ENCODE assay signal across 23 mouse cellular contexts in the genomic region with DNA sequence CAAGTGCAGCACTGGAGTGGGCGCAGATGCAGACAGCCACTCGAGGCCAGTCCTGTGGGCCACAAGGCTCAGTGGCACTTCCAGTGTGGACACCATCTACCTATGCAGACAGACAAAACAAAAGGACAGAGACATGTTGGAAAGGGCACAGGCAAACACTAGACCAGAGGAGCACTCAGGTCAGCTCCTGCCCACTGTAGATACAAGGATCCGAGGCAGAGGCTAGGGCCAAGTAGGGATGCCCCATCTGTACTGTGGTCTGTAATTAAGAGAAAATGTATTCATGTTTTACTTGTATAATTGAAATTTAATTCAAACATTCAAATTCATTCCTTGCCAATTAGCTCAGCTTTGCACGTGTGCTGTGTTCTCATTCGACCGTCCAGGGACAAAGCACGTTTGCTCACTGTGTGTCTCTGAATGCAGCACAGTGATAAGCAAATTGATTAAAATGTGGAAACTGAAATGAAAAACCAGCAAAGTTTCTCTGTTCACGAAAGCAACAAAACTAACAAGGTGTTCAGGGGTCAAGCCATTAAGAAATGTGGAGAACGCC. TPM values are rescaled to one million over a fixed set of nuclear protein-coding genes. Genes with fewer than 3 reads are reported as not detected.
DNase-seq lines count a peak whose midpoint lies in the region; ATAC-seq and TF ChIP-seq lines count a peak whose summit lies in the region.
"Had no signal": no experiment of that assay in that cellular context is flagged by ENCODE, and none has a peak within 500 bp of the region (broad histone marks: within the 10 kb centered on the region; RNA-seq: fewer than 3 reads in every experiment).

No protein-coding gene starts in this region.

- WGBS in forebrain, embryonic 15.5 days: 22% methylated on average over 9 of the region's 9 CpGs
- 54% methylated on average over 9 of the region's 9 CpGs for WGBS in limb, embryonic 12.5 days
- WGBS in lung, postnatal 0 days: 82% methylated on average over 9 of the region's 9 CpGs

- DNase-seq in gastrocnemius, adult 2 months: peak; percentile 8
- DNase-seq in gastrocnemius, adult 8-10 months (ENCODE audit: low spot score in 2 of 2): no peak
- peak; percentile 82 for DNase-seq in brain, embryonic 14.5 days (ENCODE audit: low read depth)
- DNase-seq in left cerebral cortex, adult 9 months (ENCODE audit: low spot score in 2 of 2): no peak
- DNase-seq in lung, postnatal 0 days (ENCODE audit: low spot score): no peak
- DNase-seq in adrenal gland, postnatal 14 days: no peak
- DNase-seq: adrenal gland, adult 8-10 months; cerebellum, adult 11 months; cerebellum, postnatal 10 days; kidney, adult 9 months; kidney, postnatal 36 days; layer of hippocampus, adult 9-11 months; liver, embryonic 13.5 days; thymus, postnatal 25 days had no signal

- H3K9me3 ChIP-seq in forebrain, embryonic 15.5 days: no peaks in the 10 kb centered on the region
- H3K9me3 ChIP-seq in limb, embryonic 12.5 days: no peaks in the 10 kb centered on the region
- H3K9me3 ChIP-seq in lung, postnatal 0 days (ENCODE audit: low read length): no peaks in the 10 kb centered on the region
- H3K9me3 ChIP-seq: heart, embryonic 13.5 days; limb, embryonic 13.5 days; liver, embryonic 13.5 days; lung, embryonic 15.5 days had no signal

- intact Hi-C loops in gastrocnemius, adult 2 months (cut with DNase I): no loop called here

- ATAC-seq in forebrain, embryonic 15.5 days (replicated peaks): peak; percentile 55; the same call in 1 of the 2 replicates
- ATAC-seq in limb, embryonic 12.5 days (ENCODE audit: insufficient number of reproducible peaks, insufficient read depth, low FRiP score, low TSS enrichment, low read depth): no peak
- no peak for ATAC-seq in lung, postnatal 0 days

- H3K4me2 ChIP-seq in forebrain, embryonic 15.5 days (replicated peaks): no peak overlapping the region
- H3K4me2 ChIP-seq in limb, embryonic 12.5 days: no peak overlapping the region
- no peak overlapping the region for H3K4me2 ChIP-seq in lung, postnatal 0 days (replicated peaks; ENCODE audit: low read depth, low read length)
- H3K4me2 ChIP-seq: heart, embryonic 13.5 days; limb, embryonic 13.5 days; liver, embryonic 13.5 days; lung, embryonic 15.5 days had no signal

- no peak overlapping the region for H3K4me3 ChIP-seq in gastrocnemius, adult 2 months
- H3K4me3 ChIP-seq in forebrain, embryonic 15.5 days: no peak overlapping the region
- no peak overlapping the region for H3K4me3 ChIP-seq in limb, embryonic 12.5 days (replicated peaks)
- no peak overlapping the region for H3K4me3 ChIP-seq in lung, postnatal 0 days (ENCODE audit: low read depth, low read length)
- H3K4me3 ChIP-seq: heart, embryonic 13.5 days; left cerebral cortex, adult 2 months; limb, embryonic 13.5 days; liver, embryonic 13.5 days; lung, embryonic 15.5 days had no signal

- peak overlapping the region; percentile 14; the same call in 1 of the 2 replicates for H3K9ac ChIP-seq in forebrain, embryonic 15.5 days (replicated peaks)
- no peak overlapping the region for H3K9ac ChIP-seq in limb, embryonic 12.5 days (replicated peaks)
- no peak overlapping the region for H3K9ac ChIP-seq in lung, postnatal 0 days (replicated peaks; ENCODE audit: low read depth)
- H3K9ac ChIP-seq: heart, embryonic 13.5 days; limb, embryonic 13.5 days; liver, embryonic 13.5 days; lung, embryonic 15.5 days had no signal

- H3K27me3 ChIP-seq in forebrain, embryonic 15.5 days: no peaks in the 10 kb centered on the region
- no peaks in the 10 kb centered on the region for H3K27me3 ChIP-seq in limb, embryonic 12.5 days
- H3K27me3 ChIP-seq in lung, postnatal 0 days (replicated peaks; ENCODE audit: insufficient read depth, low read length): no peaks in the 10 kb centered on the region
- H3K27me3 ChIP-seq: heart, embryonic 13.5 days; limb, embryonic 13.5 days; liver, embryonic 13.5 days; lung, embryonic 15.5 days had no signal

- H3K27ac ChIP-seq in gastrocnemius, adult 2 months: no peak overlapping the region
- peak overlapping the region; percentile 73 for H3K27ac ChIP-seq in forebrain, embryonic 15.5 days (replicated peaks)
- 0 out of 2 replicates have a peak overlapping the region, but pooled peaks have one; percentile 51 for H3K27ac ChIP-seq in limb, embryonic 12.5 days
- no peak overlapping the region for H3K27ac ChIP-seq in lung, postnatal 0 days (ENCODE audit: low read length)
- H3K27ac ChIP-seq: heart, embryonic 13.5 days; left cerebral cortex, adult 2 months; limb, embryonic 13.5 days; liver, embryonic 13.5 days; lung, embryonic 15.5 days; macrophage; stomach, postnatal 0 days had no signal

- TF ChIP-seq CTCF in gastrocnemius, adult 2 months (IDR thresholded peaks at IDR 0.05): no peak
- TF ChIP-seq CTCF in brain, embryonic 14.5 days (IDR thresholded peaks at IDR 0.05; ENCODE audit: borderline replicate concordance, extremely low read depth, insufficient read depth, insufficient read length): no peak
- no peak for TF ChIP-seq CTCF in lung, postnatal 0 days (IDR thresholded peaks at IDR 0.05)

- H3K4me1 ChIP-seq in forebrain, embryonic 15.5 days: peaks cover 66% of the 10 kb centered on the region
- peaks cover 74% of the 10 kb centered on the region for H3K4me1 ChIP-seq in limb, embryonic 12.5 days (replicated peaks)
- no peaks in the 10 kb centered on the region for H3K4me1 ChIP-seq in lung, postnatal 0 days (ENCODE audit: insufficient read depth, low read depth, low read length)

- peaks cover 9% of the 10 kb centered on the region for H3K36me3 ChIP-seq in forebrain, embryonic 15.5 days
- peaks cover 33% of the 10 kb centered on the region for H3K36me3 ChIP-seq in limb, embryonic 12.5 days
- H3K36me3 ChIP-seq in lung, postnatal 0 days (ENCODE audit: insufficient read depth, low read length): peaks cover 5% of the 10 kb centered on the region; the same call in 1 of the 2 replicates
- H3K36me3 ChIP-seq: liver, embryonic 13.5 days had no signal

- no peak for TF ChIP-seq EP300 in lung, postnatal 0 days (IDR thresholded peaks at IDR 0.05)

- no peak for TF ChIP-seq POLR2A in brain, embryonic 14.5 days (IDR thresholded peaks at IDR 0.05; ENCODE audit: borderline replicate concordance, extremely low read depth, insufficient read depth, insufficient read length, poor library complexity, severe bottlenecking)

RNA-seq across cellular contexts. Expression of a gene that starts 15.5 kb away (rescaled TPM):
- under 1 TPM; 0.20 to 0.36 TPM for total RNA-seq in gastrocnemius, adult 2 months (2021)
- 10 to 100 TPM in 1 of 4 experiments, 1 to 10 TPM in 2, under 1 TPM in 1; 0.87 to 26.8 (median 3.5) TPM for total RNA-seq in gastrocnemius, adult 8-10 months (2022)
- 8,068 and 9,838 TPM in 2 replicates for polyA plus RNA-seq in brain, embryonic 14.5 days (2012; rRNA removed)
- 6,946 and 7,065 TPM in 2 replicates for polyA plus RNA-seq in forebrain, embryonic 15.5 days (2015; fragmentation: Nextera tagmentation; extraction: Ambion mirVana)
- 1,818 and 1,932 TPM in 2 replicates for polyA plus RNA-seq in limb, embryonic 12.5 days (2016; fragmentation: Nextera tagmentation; extraction: Ambion mirVana)
- 101 and 151 TPM in 2 replicates for polyA plus RNA-seq in lung, postnatal 0 days (2015; fragmentation: Nextera tagmentation; extraction: Ambion mirVana)
- total RNA-seq in adrenal gland, postnatal 14 days (2021): 158 TPM in 2 replicates
- total RNA-seq: granulocyte monocyte progenitor cell, adult 5-6 weeks had no signal
- polyA plus RNA-seq: macrophage had no signal

RNA-seq across cellular contexts. Expression of a gene that starts 26.7 kb away (rescaled TPM):
- 10 to 100 TPM; 29.7 to 36.5 TPM for total RNA-seq in gastrocnemius, adult 2 months (2021)
- 10 to 100 TPM; 28.7 to 37.0 (median 33.3) TPM for total RNA-seq in gastrocnemius, adult 8-10 months (2022)
- polyA plus RNA-seq in brain, embryonic 14.5 days (2012; rRNA removed): 225 and 231 TPM in 2 replicates
- polyA plus RNA-seq in forebrain, embryonic 15.5 days (2015; fragmentation: Nextera tagmentation; extraction: Ambion mirVana): 184 and 201 TPM in 2 replicates
- 68.7 and 69.3 TPM in 2 replicates for polyA plus RNA-seq in limb, embryonic 12.5 days (2016; fragmentation: Nextera tagmentation; extraction: Ambion mirVana)
- polyA plus RNA-seq in lung, postnatal 0 days (2015; fragmentation: Nextera tagmentation; extraction: Ambion mirVana): 59.0 and 68.8 TPM in 2 replicates
- 75.2 and 77.9 TPM in 2 replicates for total RNA-seq in adrenal gland, postnatal 14 days (2021)

Comparison
In these comparisons a context has a peak if more than half of its experiments do, and no peak if none do; other contexts are left out.
1. DNase-seq: peak in gastrocnemius, adult 2 months (single experiment) and brain, embryonic 14.5 days (single experiment); none in gastrocnemius, adult 8-10 months (0 of 2), left cerebral cortex, adult 9 months (0 of 2), lung, postnatal 0 days (single experiment) and adrenal gland, postnatal 14 days (single experiment).
2. H3K27ac ChIP-seq: peak in forebrain, embryonic 15.5 days (single experiment) and limb, embryonic 12.5 days (single experiment); none in gastrocnemius, adult 2 months (single experiment) and lung, postnatal 0 days (single experiment).
3. RNA of a gene that starts 15.5 kb away (polyA plus RNA-seq): 8,068 to 9,838 TPM in brain, embryonic 14.5 days, 6,946 to 7,065 TPM in forebrain, embryonic 15.5 days and 1,818 to 1,932 TPM in limb, embryonic 12.5 days; 101 to 151 TPM in lung, postnatal 0 days; every median in the first group is over 10 times any median in the second.